Mouse (Mus musculus): ENCODE data around the gene Gm8882. TPM values are rescaled to one million over a fixed set of nuclear protein-coding genes. Genes with fewer than 3 reads are reported as not detected.

The Gm8882 gene
- not detected in 2 replicates for polyA plus RNA-seq (2012; rRNA removed)

DNA sequence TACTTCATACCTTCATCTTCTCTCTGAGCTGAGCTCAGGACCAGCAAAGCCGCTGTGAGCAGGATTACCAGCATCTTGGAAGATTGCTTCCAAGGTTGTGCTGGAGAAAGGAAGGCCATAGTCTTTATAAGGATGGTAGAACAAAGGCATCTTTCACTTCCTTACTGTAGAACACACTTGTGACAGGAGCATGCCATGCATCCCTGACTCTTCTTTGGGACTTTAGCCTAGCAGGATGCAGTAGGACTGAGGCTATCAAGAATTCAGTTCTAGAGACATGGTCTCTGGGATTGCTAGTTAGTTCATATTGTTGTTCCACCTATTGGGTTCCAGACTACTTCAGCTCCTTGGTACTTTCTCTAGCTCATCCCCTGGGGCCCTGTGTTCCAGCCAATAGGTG lies at the start of gene Gm8882:
TSS of gene Gm8882 (minus strand) at position 101 of the 400 bp plus-strand sequence.

DNA sequence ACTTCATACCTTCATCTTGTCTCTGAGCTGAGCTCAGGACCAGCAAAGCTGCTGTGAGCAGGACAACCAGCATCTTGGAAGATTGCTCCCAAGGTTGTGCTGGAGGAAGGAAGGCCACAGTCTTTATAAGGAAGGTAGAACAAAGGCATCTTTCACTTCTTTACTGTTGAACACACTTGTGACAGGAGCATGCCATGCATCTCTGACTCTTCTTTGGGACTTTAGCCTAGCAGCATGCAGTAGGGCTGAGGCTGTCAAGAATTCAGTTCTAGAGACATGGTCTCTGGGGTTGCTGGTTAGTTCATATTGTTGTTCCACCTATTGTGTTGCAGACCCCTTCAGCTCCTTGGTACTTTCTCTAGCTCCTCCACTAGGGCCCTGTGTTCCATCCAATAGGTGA lies 49.3 kb downstream of the Gm8882 start, which contains the start of gene Prpmp5:
TSS of gene Prpmp5 (minus strand) at position 101 of the 400 bp plus-strand sequence.

Other genes starting within 250 kb of the Gm8882 start
- not detected in 2 replicates for gene Prb1, start 153.6 kb downstream of the Gm8882 start, polyA plus RNA-seq (2012; rRNA removed)
- gene Prpmp5, start 49.4 kb downstream of the Gm8882 start, polyA plus RNA-seq (2012; rRNA removed), result not detected in 2 replicates
- not detected in 2 replicates for gene Prh1, start 205.7 kb upstream of the Gm8882 start, polyA plus RNA-seq (2012; rRNA removed)
- not detected in 2 replicates for gene Prp2, start 231.8 kb upstream of the Gm8882 start, polyA plus RNA-seq (2012; rRNA removed)